Mouse (Mus musculus) MEL (cell line): ENCODE results near the gene Cldn10. TPM values are rescaled to one million over a fixed set of nuclear protein-coding genes. Genes with fewer than 3 reads are reported as not detected.

ENCODE experiments used
- DNase-seq: peaks from one replicate; pipeline ENCODE4 v3.0.0; 2011; ENCODE audit warnings: low read depth, low spot score
- H3K27ac ChIP-seq: 2 replicates; pipeline ENCODE4 v1.5.1; 2012; ENCODE audit warnings: low read depth, mild to moderate bottlenecking, control low read depth, low read length, moderate library complexity; ENCODE audit not compliant: control insufficient read depth
- H3K27me3 ChIP-seq, 2 experiments: fragments of 150-350 bp in 1 of 2; sonication (generic) in 1 of 2; 2 replicates each; pipeline ENCODE4 v1.6.1; 2012; ENCODE audit warnings: low read length in 2 of 2, mild to moderate bottlenecking in 2 of 2, improper control_type of control experiment in 1 of 2, moderate library complexity in 1 of 2; ENCODE audit not compliant: insufficient read depth in 2 of 2, control insufficient read depth in 1 of 2
- H3K36me3 ChIP-seq, 2 experiments: 2 replicates each; pipeline ENCODE4 v1.6.1; 2012 to 2014; ENCODE audit warnings: low read length in 2 of 2, improper control_type of control experiment in 1 of 2, inconsistent platforms in 1 of 2, mild to moderate bottlenecking in 1 of 2; ENCODE audit not compliant: insufficient read depth in 2 of 2, control insufficient read depth in 1 of 2
- H3K4me1 ChIP-seq, 2 experiments: fragments of 150-350 bp in 1 of 2; sonication (generic) in 1 of 2; 2 replicates each; pipeline ENCODE4 v1.6.1; 2012; ENCODE audit warnings: low read length in 2 of 2, improper control_type of control experiment in 1 of 2, mild to moderate bottlenecking in 1 of 2; ENCODE audit not compliant: insufficient read depth in 2 of 2, control insufficient read depth in 1 of 2
- H3K4me3 ChIP-seq, 2 experiments: fragments of 150-350 bp in 1 of 2; sonication (generic) in 1 of 2; 2 replicates each; pipeline ENCODE4 v1.5.1; 2012; ENCODE audit warnings: low read depth in 2 of 2, low read length in 2 of 2, mild to moderate bottlenecking in 2 of 2, moderate library complexity in 2 of 2, control low read depth in 1 of 2, improper control_type of control experiment in 1 of 2; ENCODE audit not compliant: control insufficient read depth in 1 of 2, insufficient read depth in 1 of 2
- H3K79me2 ChIP-seq: 2 replicates; pipeline ENCODE4 v1.6.1; 2012; ENCODE audit warnings: mild to moderate bottlenecking, low read length, moderate library complexity; ENCODE audit not compliant: control insufficient read depth, poor library complexity, insufficient read depth
- H3K9ac ChIP-seq: 2 replicates; pipeline ENCODE4 v1.6.1; 2012; ENCODE audit warnings: low read depth, mild to moderate bottlenecking, control low read depth, low read length, moderate library complexity; ENCODE audit not compliant: control insufficient read depth, poor library complexity, severe bottlenecking
- H3K9me3 ChIP-seq: fragments of 150-350 bp; sonication (generic); replicated peaks from 2 replicates; pipeline ENCODE4 v1.6.1; 2012; ENCODE audit warnings: mild to moderate bottlenecking, low read length, improper control_type of control experiment, moderate library complexity; ENCODE audit not compliant: insufficient read depth
- KAT2A ChIP-seq: conservative IDR thresholded peaks from 2 replicates; pipeline ENCODE4 v1.6.1; 2012; ENCODE audit warnings: low read depth, low read length, improper control_type of control experiment, inconsistent platforms
- MAFK ChIP-seq: IDR thresholded peaks from 2 replicates; pipeline ENCODE4 v1.6.1; 2011; ENCODE audit warnings: low read depth, mild to moderate bottlenecking, low read length, improper control_type of control experiment, borderline replicate concordance
- MAX ChIP-seq: IDR thresholded peaks from 2 replicates; pipeline ENCODE4 v1.6.1; 2011; ENCODE audit warnings: low read length, improper control_type of control experiment
- MYC ChIP-seq: IDR thresholded peaks from 2 replicates; pipeline ENCODE4 v1.6.1; 2011; ENCODE audit warnings: low read depth, mild to moderate bottlenecking, low read length, improper control_type of control experiment, moderate library complexity
- NRF1 ChIP-seq: IDR thresholded peaks from 2 replicates; pipeline ENCODE4 v1.6.1; 2014; ENCODE audit warnings: low read depth, mild to moderate bottlenecking, inconsistent platforms, low read length, improper control_type of control experiment, moderate library complexity; ENCODE audit not compliant: poor library complexity, insufficient read depth, severe bottlenecking
- SIN3A ChIP-seq: IDR thresholded peaks from 2 replicates; pipeline ENCODE4 v1.6.1; 2012; ENCODE audit warnings: low read length, improper control_type of control experiment, inconsistent platforms
- TCF12 ChIP-seq: IDR thresholded peaks from 2 replicates; pipeline ENCODE4 v1.6.1; 2014; ENCODE audit warnings: low read depth, mild to moderate bottlenecking, inconsistent platforms, low read length, improper control_type of control experiment, moderate library complexity
- ZC3H11A ChIP-seq: IDR thresholded peaks from 2 replicates; pipeline ENCODE4 v1.6.1; 2012; ENCODE audit warnings: low read depth, mild to moderate bottlenecking, inconsistent platforms, low read length, improper control_type of control experiment
- polyA plus RNA-seq, 2 experiments: library from polyadenylated mRNA; stranded (reverse) in 1 of 2; unstranded in 1 of 2; fragments of >175 nt in 1 of 2; fragments of >200 nt in 1 of 2; gene quantifications; 2 replicates each; pipeline versions ENCODE4 v1.2.1 to v1.2.4; 2012; ENCODE audit warnings: low replicate concordance in 2 of 2, low read depth in 1 of 2; ENCODE audit not compliant: insufficient read length in 2 of 2, insufficient read depth in 1 of 2, missing spikeins in 1 of 2
- total RNA-seq: library from RNA; depleted of rRNA; stranded (reverse); fragments of 300-350 nt; gene quantifications from 2 replicates; pipeline ENCODE4 v1.2.3, GENCODE M21; 2012

The Cldn10 gene
- total and polyA plus RNA-seq, 3 experiments = 0.17 TPM; not detected in 2

- H3K27ac ChIP-seq = no peak overlapping the region
- H3K27me3 ChIP-seq = no peaks in the 10 kb centered on the region
- no peaks in the 10 kb centered on the region for H3K79me2 ChIP-seq
- no peak for TF ChIP-seq TCF12
- TF ChIP-seq MYC = no peak
- no peak for TF ChIP-seq MAX
- no peak for TF ChIP-seq NRF1
- H3K4me3 ChIP-seq = no peak overlapping the region
- no peak overlapping the region for H3K9ac ChIP-seq
- DNase-seq = no peak
- no peaks in the 10 kb centered on the region for H3K36me3 ChIP-seq
- no peaks in the 10 kb centered on the region for H3K9me3 ChIP-seq
- no peaks in the 10 kb centered on the region for H3K4me1 ChIP-seq
Observed at GRCm38 (mm10) chr14:118742862-118743261, 44.8 kb upstream of the Cldn10 start.

GRCm38 (mm10) chr14:118749068-118749467, 38.6 kb upstream of the Cldn10 start:
- no peak overlapping the region for H3K4me3 ChIP-seq
- no peaks in the 10 kb centered on the region for H3K27me3 ChIP-seq
- no peak overlapping the region for H3K9ac ChIP-seq
- no peaks in the 10 kb centered on the region for H3K9me3 ChIP-seq
- no peak overlapping the region for H3K27ac ChIP-seq
- peaks cover 0 to 4% of the 10 kb centered on the region in 2 experiments; a peak in 2 of 4 replicates for H3K36me3 ChIP-seq
- no peak for DNase-seq
- H3K79me2 ChIP-seq = no peaks in the 10 kb centered on the region
- H3K4me1 ChIP-seq = peaks cover 0 to 12% of the 10 kb centered on the region in 2 experiments; a peak in 2 of 4 replicates
- TF ChIP-seq MAX = no peak

- H3K27ac ChIP-seq = no peak overlapping the region
- H3K4me3 ChIP-seq = no peak overlapping the region
- peaks cover 0 to 4% of the 10 kb centered on the region in 2 experiments; a peak in 2 of 4 replicates for H3K36me3 ChIP-seq
- H3K27me3 ChIP-seq = no peaks in the 10 kb centered on the region
- DNase-seq = no peak
- no peaks in the 10 kb centered on the region for H3K79me2 ChIP-seq
- H3K9me3 ChIP-seq = no peaks in the 10 kb centered on the region
- H3K4me1 ChIP-seq = peaks cover 0 to 12% of the 10 kb centered on the region in 2 experiments; a peak in 2 of 4 replicates
- H3K9ac ChIP-seq = no peak overlapping the region
- no peak for TF ChIP-seq KAT2A
- TF ChIP-seq SIN3A = no peak
- TF ChIP-seq ZC3H11A = no peak
- TF ChIP-seq MAFK = no peak
Observed at GRCm38 (mm10) chr14:118749715-118750114, 38.0 kb upstream of the Cldn10 start.
